Mouse (Mus musculus) MEL (cell line): Measurements from ENCODE around the gene Wfdc2. TPM values are rescaled to one million over a fixed set of nuclear protein-coding genes. Genes with fewer than 3 reads are reported as not detected.

Experiments
- DNase-seq: peaks from one replicate; pipeline ENCODE4 v3.0.0; 2011; ENCODE audit warnings: low read depth, low spot score
- H3K27ac ChIP-seq: 2 replicates; pipeline ENCODE4 v1.5.1; 2012; ENCODE audit warnings: low read depth, mild to moderate bottlenecking, control low read depth, low read length, moderate library complexity; ENCODE audit not compliant: control insufficient read depth
- H3K27me3 ChIP-seq, 2 experiments: fragments of 150-350 bp in 1 of 2; sonication (generic) in 1 of 2; 2 replicates each; pipeline ENCODE4 v1.6.1; 2012; ENCODE audit warnings: low read length in 2 of 2, mild to moderate bottlenecking in 2 of 2, improper control_type of control experiment in 1 of 2, moderate library complexity in 1 of 2; ENCODE audit not compliant: insufficient read depth in 2 of 2, control insufficient read depth in 1 of 2
- H3K36me3 ChIP-seq, 2 experiments: 2 replicates each; pipeline ENCODE4 v1.6.1; 2012 to 2014; ENCODE audit warnings: low read length in 2 of 2, improper control_type of control experiment in 1 of 2, inconsistent platforms in 1 of 2, mild to moderate bottlenecking in 1 of 2; ENCODE audit not compliant: insufficient read depth in 2 of 2, control insufficient read depth in 1 of 2
- H3K4me1 ChIP-seq, 2 experiments: fragments of 150-350 bp in 1 of 2; sonication (generic) in 1 of 2; 2 replicates each; pipeline ENCODE4 v1.6.1; 2012; ENCODE audit warnings: low read length in 2 of 2, improper control_type of control experiment in 1 of 2, mild to moderate bottlenecking in 1 of 2; ENCODE audit not compliant: insufficient read depth in 2 of 2, control insufficient read depth in 1 of 2
- H3K4me3 ChIP-seq, 2 experiments: fragments of 150-350 bp in 1 of 2; sonication (generic) in 1 of 2; 2 replicates each; pipeline ENCODE4 v1.5.1; 2012; ENCODE audit warnings: low read depth in 2 of 2, low read length in 2 of 2, mild to moderate bottlenecking in 2 of 2, moderate library complexity in 2 of 2, control low read depth in 1 of 2, improper control_type of control experiment in 1 of 2; ENCODE audit not compliant: control insufficient read depth in 1 of 2, insufficient read depth in 1 of 2
- H3K79me2 ChIP-seq: 2 replicates; pipeline ENCODE4 v1.6.1; 2012; ENCODE audit warnings: mild to moderate bottlenecking, low read length, moderate library complexity; ENCODE audit not compliant: control insufficient read depth, poor library complexity, insufficient read depth
- H3K9ac ChIP-seq: 2 replicates; pipeline ENCODE4 v1.6.1; 2012; ENCODE audit warnings: low read depth, mild to moderate bottlenecking, control low read depth, low read length, moderate library complexity; ENCODE audit not compliant: control insufficient read depth, poor library complexity, severe bottlenecking
- H3K9me3 ChIP-seq: fragments of 150-350 bp; sonication (generic); replicated peaks from 2 replicates; pipeline ENCODE4 v1.6.1; 2012; ENCODE audit warnings: mild to moderate bottlenecking, low read length, improper control_type of control experiment, moderate library complexity; ENCODE audit not compliant: insufficient read depth
- CTCF ChIP-seq, 3 experiments: IDR thresholded peaks in 2 of 3; conservative IDR thresholded peaks in 1 of 3; 2 replicates each; pipeline ENCODE4 v1.5.1; 2011 to 2012; ENCODE audit warnings: low read length in 3 of 3, low read depth in 2 of 3, mild to moderate bottlenecking in 2 of 3, improper control_type of control experiment in 1 of 3, inconsistent platforms in 1 of 3, mixed read lengths in 1 of 3, moderate library complexity in 1 of 3; ENCODE audit not compliant: control insufficient read depth in 1 of 3, insufficient read depth in 1 of 3, poor library complexity in 1 of 3, severe bottlenecking in 1 of 3
- E2F4 ChIP-seq: IDR thresholded peaks from 2 replicates; pipeline ENCODE4 v1.6.1; 2011; ENCODE audit warnings: low read depth, low read length, improper control_type of control experiment, borderline replicate concordance
- MAZ ChIP-seq: IDR thresholded peaks from 2 replicates; pipeline ENCODE4 v1.6.1; 2012; ENCODE audit warnings: low read depth, mild to moderate bottlenecking, inconsistent platforms, low read length, improper control_type of control experiment
- MXI1 ChIP-seq: IDR thresholded peaks from 2 replicates; pipeline ENCODE4 v1.6.1; 2011; ENCODE audit warnings: mild to moderate bottlenecking, low read depth, low read length, improper control_type of control experiment
- POLR2AphosphoS5 ChIP-seq: IDR thresholded peaks from 2 replicates; pipeline ENCODE4 v1.6.1; 2012; ENCODE audit warnings: low read depth, borderline replicate concordance, mild to moderate bottlenecking, inconsistent platforms, low read length, moderate library complexity, mixed read lengths
- RAD21 ChIP-seq: IDR thresholded peaks from 2 replicates; pipeline ENCODE4 v1.6.1; 2011; ENCODE audit warnings: mild to moderate bottlenecking, low read depth, low read length, improper control_type of control experiment
- RCOR1 ChIP-seq: IDR thresholded peaks from 2 replicates; pipeline ENCODE4 v1.6.1; 2012; ENCODE audit warnings: low read depth, mild to moderate bottlenecking, inconsistent platforms, low read length, improper control_type of control experiment
- SMC3 ChIP-seq: IDR thresholded peaks from 2 replicates; pipeline ENCODE4 v1.6.1; 2011; ENCODE audit warnings: low read depth, low read length, improper control_type of control experiment
- TBP ChIP-seq: IDR thresholded peaks from 2 replicates; pipeline ENCODE4 v1.8.0; 2011; ENCODE audit warnings: low read depth, low read length, improper control_type of control experiment
- ZC3H11A ChIP-seq: IDR thresholded peaks from 2 replicates; pipeline ENCODE4 v1.6.1; 2012; ENCODE audit warnings: low read depth, mild to moderate bottlenecking, inconsistent platforms, low read length, improper control_type of control experiment
- ZMIZ1 ChIP-seq: IDR thresholded peaks from 2 replicates; pipeline ENCODE4 v1.6.1; 2012; ENCODE audit warnings: low read depth, mild to moderate bottlenecking, inconsistent platforms, low read length, improper control_type of control experiment, moderate library complexity
- polyA plus RNA-seq, 2 experiments: library from polyadenylated mRNA; stranded (reverse) in 1 of 2; unstranded in 1 of 2; fragments of >175 nt in 1 of 2; fragments of >200 nt in 1 of 2; gene quantifications; 2 replicates each; pipeline versions ENCODE4 v1.2.1 to v1.2.4; 2012; ENCODE audit warnings: low replicate concordance in 2 of 2, low read depth in 1 of 2; ENCODE audit not compliant: insufficient read length in 2 of 2, insufficient read depth in 1 of 2, missing spikeins in 1 of 2
- total RNA-seq: library from RNA; depleted of rRNA; stranded (reverse); fragments of 300-350 nt; gene quantifications from 2 replicates; pipeline ENCODE4 v1.2.3, GENCODE M21; 2012

Gene Wfdc2
- total and polyA plus RNA-seq, 3 experiments = not detected

DNA sequence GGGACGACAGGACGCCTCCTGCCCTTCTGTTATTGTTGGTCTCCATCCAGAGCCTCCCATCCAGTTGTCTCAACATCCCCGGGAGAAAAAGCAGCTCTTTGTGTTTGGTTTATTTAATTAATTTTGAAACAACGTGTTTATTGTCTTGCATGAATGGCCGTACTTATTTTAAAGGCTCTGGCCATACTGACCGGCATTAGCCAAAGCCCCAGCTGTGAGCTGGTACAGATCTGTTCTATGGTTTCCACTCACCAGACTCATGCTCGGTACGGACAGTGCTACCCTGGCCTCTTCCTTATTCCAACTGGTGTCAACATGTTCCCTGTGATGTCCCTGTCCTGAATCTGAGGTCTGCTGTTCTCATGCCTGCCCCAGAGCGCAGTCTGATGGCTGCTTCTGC is 46.3 kb upstream of the Wfdc2 start:
- no peak overlapping the region for H3K4me3 ChIP-seq
- no peaks in the 10 kb centered on the region for H3K79me2 ChIP-seq
- H3K9ac ChIP-seq = no peak overlapping the region
- no peak for TF ChIP-seq SMC3
- no peak for TF ChIP-seq POLR2AphosphoS5
- TF ChIP-seq RCOR1 = no peak
- no peak for TF ChIP-seq MAZ
- no peak for TF ChIP-seq MXI1
- TF ChIP-seq ZMIZ1 = no peak
- TF ChIP-seq TBP = no peak
- peaks cover 0 to 2% of the 10 kb centered on the region in 2 experiments; a peak in 2 of 4 replicates for H3K36me3 ChIP-seq
- H3K27me3 ChIP-seq = no peaks in the 10 kb centered on the region
- DNase-seq = no peak
- H3K27ac ChIP-seq = no peak overlapping the region
- peaks cover 0 to 10% of the 10 kb centered on the region in 2 experiments; a peak in 2 of 4 replicates for H3K4me1 ChIP-seq
- H3K9me3 ChIP-seq = no peaks in the 10 kb centered on the region

DNA sequence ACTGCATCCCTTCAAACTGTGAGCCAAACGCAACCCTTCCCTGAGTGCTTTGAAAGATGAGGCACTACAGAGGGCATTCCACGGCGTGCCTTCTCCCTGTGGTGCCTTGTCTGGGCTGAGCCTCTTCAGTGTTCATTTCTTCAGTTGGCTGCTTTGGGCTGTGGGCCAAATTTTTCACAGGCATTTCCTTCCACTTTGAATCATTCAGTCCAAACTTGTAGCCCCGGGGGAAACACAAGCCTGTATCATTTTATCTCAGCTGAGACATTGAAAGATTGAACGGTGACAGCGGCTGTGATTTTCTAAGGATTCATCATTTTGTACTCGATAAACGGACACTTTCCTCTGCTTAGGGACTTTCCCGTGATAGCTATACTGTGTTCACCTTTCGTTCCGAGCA is 45.6 kb upstream of the Wfdc2 start:
- H3K4me1 ChIP-seq = peaks cover 0 to 13% of the 10 kb centered on the region in 2 experiments; a peak in 2 of 4 replicates
- DNase-seq = peak; percentile 44
- H3K79me2 ChIP-seq = no peaks in the 10 kb centered on the region
- H3K9me3 ChIP-seq = no peaks in the 10 kb centered on the region
- no peak overlapping the region for H3K4me3 ChIP-seq
- peaks cover 0 to 8% of the 10 kb centered on the region in 2 experiments; a peak in 2 of 4 replicates for H3K36me3 ChIP-seq
- no peaks in the 10 kb centered on the region for H3K27me3 ChIP-seq
- TF ChIP-seq RCOR1 = peak; percentile 72; the same call in 1 of the 2 replicates
- no peak for TF ChIP-seq ZC3H11A
- no peak overlapping the region for H3K27ac ChIP-seq
- H3K9ac ChIP-seq = no peak overlapping the region

- no peak overlapping the region for H3K4me3 ChIP-seq
- no peak overlapping the region for H3K9ac ChIP-seq
- H3K4me1 ChIP-seq = peaks cover 2 to 15% of the 10 kb centered on the region in 2 experiments
- H3K27me3 ChIP-seq = no peaks in the 10 kb centered on the region
- peaks cover 0 to 9% of the 10 kb centered on the region in 2 experiments; a peak in 2 of 4 replicates for H3K36me3 ChIP-seq
- peak; percentile 75 for DNase-seq
- H3K27ac ChIP-seq = no peak overlapping the region
- H3K79me2 ChIP-seq = no peaks in the 10 kb centered on the region; the same call in 1 of the 2 replicates
- no peaks in the 10 kb centered on the region for H3K9me3 ChIP-seq
- peak; percentile 69 for TF ChIP-seq RAD21
- TF ChIP-seq E2F4 = no peak
- TF ChIP-seq SMC3 = peak; percentile 70
- peak; percentile 81 to 96 (median 83) for TF ChIP-seq CTCF (IDR thresholded peaks at IDR 0.05 in 2 of 3, conservative IDR thresholded peaks at IDR 0.05 in 1 of 3; ENCODE audit: control insufficient read depth in 1 of 3, insufficient read depth in 1 of 3, low read depth in 2 of 3, low read length in 3 of 3, poor library complexity in 1 of 3, severe bottlenecking in 1 of 3)
- peak; percentile 61 for TF ChIP-seq ZC3H11A
These were observed 44.6 kb upstream of the Wfdc2 start for GRCm38 (mm10) chr2:164517485-164518221.
